Mouse (Mus musculus): ENCODE results near the gene Kalrn. TPM values are rescaled to one million over a fixed set of nuclear protein-coding genes. Genes with fewer than 3 reads are reported as not detected.

Gene Kalrn
- total RNA-seq, 2 experiments from 2014 or later: 1.1 TPM; not detected in 1

GRCm38 (mm10) chr16:34236898-34237611, 336.3 kb downstream of the Kalrn start:
- no peak for ATAC-seq (replicated peaks; ENCODE audit: low FRiP score, poor library complexity, severe bottlenecking)

- ATAC-seq (replicated peaks; ENCODE audit: low FRiP score, poor library complexity, severe bottlenecking): no peak
These were observed 338.2 kb downstream of the Kalrn start for GRCm38 (mm10) chr16:34235086-34235485.

- no peak for ATAC-seq (replicated peaks; ENCODE audit: low FRiP score, poor library complexity, severe bottlenecking)
These were observed 341.4 kb downstream of the Kalrn start for GRCm38 (mm10) chr16:34231952-34232351.

- ATAC-seq (replicated peaks; ENCODE audit: low FRiP score, poor library complexity, severe bottlenecking): no peak
These were observed 342.2 kb downstream of the Kalrn start for GRCm38 (mm10) chr16:34231146-34231545.

GRCm38 (mm10) chr16:34229350-34229749, 344.0 kb downstream of the Kalrn start:
- no peak for ATAC-seq (replicated peaks; ENCODE audit: low FRiP score, poor library complexity, severe bottlenecking)

- no peak for ATAC-seq (replicated peaks; ENCODE audit: low FRiP score, poor library complexity, severe bottlenecking)
These were observed 344.7 kb downstream of the Kalrn start for GRCm38 (mm10) chr16:34228661-34229060.

GRCm38 (mm10) chr16:34212160-34212559, 361.2 kb downstream of the Kalrn start:
- no peak for ATAC-seq (replicated peaks; ENCODE audit: low FRiP score, poor library complexity, severe bottlenecking)

GRCm38 (mm10) chr16:34211243-34211642, 362.1 kb downstream of the Kalrn start:
- ATAC-seq (replicated peaks; ENCODE audit: low FRiP score, poor library complexity, severe bottlenecking): no peak

GRCm38 (mm10) chr16:34208748-34209147, 364.6 kb downstream of the Kalrn start:
- no peak for ATAC-seq (replicated peaks; ENCODE audit: low FRiP score, poor library complexity, severe bottlenecking)

GRCm38 (mm10) chr16:34207972-34208371, 365.4 kb downstream of the Kalrn start:
- ATAC-seq (replicated peaks; ENCODE audit: low FRiP score, poor library complexity, severe bottlenecking): no peak

- ATAC-seq (replicated peaks; ENCODE audit: low FRiP score, poor library complexity, severe bottlenecking): no peak
These were observed 368.7 kb downstream of the Kalrn start for GRCm38 (mm10) chr16:34204527-34205139.

- ATAC-seq (replicated peaks; ENCODE audit: low FRiP score, poor library complexity, severe bottlenecking): no peak
These were observed 373.8 kb downstream of the Kalrn start for GRCm38 (mm10) chr16:34199543-34199942.

- no peak for ATAC-seq (replicated peaks; ENCODE audit: low FRiP score, poor library complexity, severe bottlenecking)
These were observed 380.1 kb downstream of the Kalrn start for GRCm38 (mm10) chr16:34192959-34193842.

GRCm38 (mm10) chr16:34184721-34185120, 388.6 kb downstream of the Kalrn start:
- no peak for ATAC-seq (replicated peaks; ENCODE audit: low FRiP score, poor library complexity, severe bottlenecking)

- no peak for ATAC-seq (replicated peaks; ENCODE audit: low FRiP score, poor library complexity, severe bottlenecking)
These were observed 390.1 kb downstream of the Kalrn start for GRCm38 (mm10) chr16:34183186-34183585.

- ATAC-seq (replicated peaks; ENCODE audit: low FRiP score, poor library complexity, severe bottlenecking): no peak
These were observed 397.7 kb downstream of the Kalrn start for GRCm38 (mm10) chr16:34175625-34176024.

- no peak for ATAC-seq (replicated peaks; ENCODE audit: low FRiP score, poor library complexity, severe bottlenecking)
These were observed 400.7 kb downstream of the Kalrn start for GRCm38 (mm10) chr16:34172572-34173181.

GRCm38 (mm10) chr16:34167042-34167441, 406.3 kb downstream of the Kalrn start:
- no peak for ATAC-seq (replicated peaks; ENCODE audit: low FRiP score, poor library complexity, severe bottlenecking)

GRCm38 (mm10) chr16:34163086-34163485, 410.2 kb downstream of the Kalrn start:
- no peak for ATAC-seq (replicated peaks; ENCODE audit: low FRiP score, poor library complexity, severe bottlenecking)

- no peak for ATAC-seq (replicated peaks; ENCODE audit: low FRiP score, poor library complexity, severe bottlenecking)
These were observed 413.8 kb downstream of the Kalrn start for GRCm38 (mm10) chr16:34159576-34159975.

Data from erythroid progenitor cell, adult 5-6 weeks (primary cell).